Mouse (Mus musculus): ENCODE results near the gene Gm48551. TPM values are rescaled to one million over a fixed set of nuclear protein-coding genes. Genes with fewer than 3 reads are reported as not detected.

Gene Gm48551
- total RNA-seq, 1 experiment = 1.8 TPM

DNA sequence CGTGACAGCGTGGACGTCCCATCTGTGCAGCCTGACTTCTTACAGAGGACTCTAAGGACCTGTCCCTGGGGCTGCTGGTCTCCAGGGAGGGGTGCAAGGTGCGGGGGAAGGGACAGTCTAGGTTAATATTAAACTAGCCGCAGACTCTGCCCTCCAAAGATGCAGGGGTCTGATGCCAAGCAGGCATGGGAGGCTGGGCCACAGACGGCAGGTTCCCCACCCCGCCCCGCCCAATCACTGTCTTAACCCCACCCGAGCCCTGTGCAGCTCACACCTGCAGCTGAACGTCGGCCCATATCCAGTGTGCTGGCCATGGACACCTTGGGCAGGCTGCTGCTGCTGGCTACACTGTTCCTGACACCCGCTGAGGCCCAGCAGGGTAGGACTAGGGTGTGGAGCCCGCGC is 8.5 kb downstream of the Gm48551 start, which contains the start of gene Smim24:
TSS of gene Smim24 (plus strand) at position 271 of the 405 bp plus-strand sequence.
- in situ Hi-C loops (cut with MboI; ENCODE audit: low sequenced_read_pairs in 2 of 2, unreplicated experiment in 2 of 2) = no loop called here

DNA sequence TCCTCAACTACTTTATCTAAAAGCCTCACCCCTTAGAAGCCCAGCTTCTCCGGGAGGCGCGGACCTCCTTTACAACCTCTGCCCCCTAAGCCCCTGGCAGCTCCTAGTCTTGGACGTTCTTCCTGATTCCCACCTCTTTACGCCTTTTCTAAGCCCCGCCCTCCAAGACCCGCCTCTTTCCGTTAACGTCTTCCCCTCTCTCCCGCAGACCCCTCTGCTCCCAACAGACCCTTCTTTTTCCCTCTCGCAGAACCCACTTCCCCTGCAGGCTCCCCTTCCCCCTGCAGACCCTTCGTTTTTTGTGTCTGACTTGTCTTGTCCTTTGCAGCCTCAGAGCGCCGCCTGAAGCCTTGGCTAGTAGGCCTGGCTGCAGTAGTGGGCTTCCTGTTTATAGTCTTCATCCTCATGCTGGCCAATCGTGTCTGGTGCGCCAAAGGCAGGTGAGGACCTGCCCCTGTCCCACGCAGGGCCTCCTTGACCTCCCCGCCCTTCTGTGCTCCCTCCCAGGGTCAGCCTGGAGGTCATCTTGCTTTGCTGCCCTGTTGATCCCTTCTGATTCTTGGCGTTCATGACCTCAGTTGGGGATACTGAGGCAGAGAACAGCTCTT is 9.3 kb downstream of the Gm48551 start:
- no peaks in the 10 kb centered on the region for H3K9me3 ChIP-seq (ENCODE audit: control insufficient read depth, insufficient read depth, low read depth, low read length)
- TF ChIP-seq HCFC1 (IDR thresholded peaks at IDR 0.05; ENCODE audit: borderline replicate concordance, insufficient read depth, low read length) (no peak), ZC3H11A (IDR thresholded peaks at IDR 0.05; ENCODE audit: borderline replicate concordance, low read depth, low read length) (no peak), MAFK (IDR thresholded peaks at IDR 0.05; ENCODE audit: insufficient read depth, low read depth, low read length) (no peak), CHD2 (IDR thresholded peaks at IDR 0.05; ENCODE audit: low read depth, low read length) (no peak), ZNF384 (IDR thresholded peaks at IDR 0.05; ENCODE audit: low read depth, low read length) (no peak)
- no peak overlapping the region for H3K27ac ChIP-seq (ENCODE audit: insufficient read depth, low read depth, low read length, poor library complexity, severe bottlenecking)
- H3K36me3 ChIP-seq (ENCODE audit: control insufficient read depth, insufficient read depth, low read length, poor library complexity, severe bottlenecking) = peaks cover 5% of the 10 kb centered on the region
- 0 out of 2 replicates have a peak overlapping the region, but pooled peaks have one; percentile 28 for H3K9ac ChIP-seq (ENCODE audit: insufficient read depth, low read depth, low read length, poor library complexity, severe bottlenecking)
- in situ Hi-C loops (cut with MboI; ENCODE audit: low sequenced_read_pairs in 2 of 2, unreplicated experiment in 2 of 2) = no loop called here
- H3K4me3 ChIP-seq (ENCODE audit: insufficient read depth in 1 of 2, low read depth in 1 of 2, low read length in 2 of 2, poor library complexity in 1 of 2, severe bottlenecking in 1 of 2) = 0 out of 4 replicates have a peak overlapping the region, but pooled peaks of 1 of the 2 experiments have one; percentile 44
- peaks cover 0 to 26% of the 10 kb centered on the region in 2 experiments; a peak in 2 of 4 replicates for H3K4me1 ChIP-seq (ENCODE audit: control insufficient read depth in 2 of 2, insufficient read depth in 2 of 2, low read length in 2 of 2, poor library complexity in 1 of 2)
- DNase-seq (ENCODE audit: low read depth, low spot score) = no peak

More for the DNA sequence above, 8.5 kb downstream of the Gm48551 start, which contains the start of gene Smim24:
- DNase-seq (ENCODE audit: low read depth, low spot score) = no peak
- Histone ChIP-seq H3K4me1 (ENCODE audit: control insufficient read depth in 2 of 2, insufficient read depth in 2 of 2, low read length in 2 of 2, poor library complexity in 1 of 2) (peaks cover 0 to 23% of the 10 kb centered on the region in 2 experiments; a peak in 2 of 4 replicates), H3K36me3 (ENCODE audit: control insufficient read depth, insufficient read depth, low read length, poor library complexity, severe bottlenecking) (peaks cover 12% of the 10 kb centered on the region), H3K27ac (ENCODE audit: insufficient read depth, low read depth, low read length, poor library complexity, severe bottlenecking) (no peak within 1 kb of the TSS), H3K4me3 (ENCODE audit: insufficient read depth in 1 of 2, low read depth in 1 of 2, low read length in 2 of 2, poor library complexity in 1 of 2, severe bottlenecking in 1 of 2) (0 out of 4 replicates have a peak within 1 kb of the TSS, but pooled peaks of 1 of the 2 experiments have one; percentile 44), H3K9ac (ENCODE audit: insufficient read depth, low read depth, low read length, poor library complexity, severe bottlenecking) (0 out of 2 replicates have a peak within 1 kb of the TSS, but pooled peaks have one; percentile 28), H3K9me3 (ENCODE audit: control insufficient read depth, insufficient read depth, low read depth, low read length) (no peaks in the 10 kb centered on the region)
- no peak for TF ChIP-seq ZC3H11A (IDR thresholded peaks at IDR 0.05; ENCODE audit: borderline replicate concordance, low read depth, low read length)
- TF ChIP-seq ZNF384 (IDR thresholded peaks at IDR 0.05; ENCODE audit: low read depth, low read length) = no peak
- TF ChIP-seq CHD2 (IDR thresholded peaks at IDR 0.05; ENCODE audit: low read depth, low read length) = no peak
- TF ChIP-seq HCFC1 (IDR thresholded peaks at IDR 0.05; ENCODE audit: borderline replicate concordance, insufficient read depth, low read length) = no peak

DNA sequence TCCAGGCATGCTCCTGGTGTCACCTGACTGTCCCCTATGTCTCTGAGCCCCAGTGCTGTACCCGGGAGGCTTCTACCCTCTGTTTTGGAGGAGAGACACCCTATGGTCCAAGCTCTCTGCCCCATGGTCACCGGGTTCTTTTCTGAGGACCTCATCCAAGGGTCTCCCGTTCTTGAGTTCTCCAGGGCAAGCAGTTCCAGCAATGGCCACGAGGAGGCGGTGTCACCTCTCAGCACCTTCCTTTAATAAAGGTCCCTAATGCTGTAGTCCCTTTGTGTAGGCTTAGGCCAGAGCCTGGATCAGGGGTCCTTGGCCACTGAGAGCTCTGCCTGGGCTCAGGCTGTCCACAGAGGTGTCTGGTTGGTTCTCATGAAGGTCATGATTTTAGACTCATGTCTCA is 10.9 kb downstream of the Gm48551 start:
- Histone ChIP-seq H3K9me3 (ENCODE audit: control insufficient read depth, insufficient read depth, low read depth, low read length) (no peaks in the 10 kb centered on the region), H3K27ac (ENCODE audit: insufficient read depth, low read depth, low read length, poor library complexity, severe bottlenecking) (no peak overlapping the region), H3K9ac (ENCODE audit: insufficient read depth, low read depth, low read length, poor library complexity, severe bottlenecking) (no peak overlapping the region), H3K36me3 (ENCODE audit: control insufficient read depth, insufficient read depth, low read length, poor library complexity, severe bottlenecking) (peaks cover 3% of the 10 kb centered on the region; the same call in 1 of the 2 replicates), H3K4me3 (ENCODE audit: insufficient read depth in 1 of 2, low read depth in 1 of 2, low read length in 2 of 2, poor library complexity in 1 of 2, severe bottlenecking in 1 of 2) (no peak overlapping the region), H3K4me1 (ENCODE audit: control insufficient read depth in 2 of 2, insufficient read depth in 2 of 2, low read length in 2 of 2, poor library complexity in 1 of 2) (peaks cover 0 to 32% of the 10 kb centered on the region in 2 experiments; a peak in 2 of 4 replicates)
- TF ChIP-seq ZC3H11A (IDR thresholded peaks at IDR 0.05; ENCODE audit: borderline replicate concordance, low read depth, low read length) = peak; percentile 64
- 0 out of 2 replicates have a peak, but pooled peaks have one; percentile 40 for TF ChIP-seq HCFC1 (IDR thresholded peaks at IDR 0.05; ENCODE audit: borderline replicate concordance, insufficient read depth, low read length)
- TF ChIP-seq MAFK (IDR thresholded peaks at IDR 0.05; ENCODE audit: insufficient read depth, low read depth, low read length) = no peak
- in situ Hi-C loops (cut with MboI; ENCODE audit: low sequenced_read_pairs in 2 of 2, unreplicated experiment in 2 of 2) = loop anchor here in 1 of 2 experiments (5.0 kb wide), 1 partner anchor 57 kb away; no protein-coding TSS in a partner anchor
- DNase-seq (ENCODE audit: low read depth, low spot score) = peak; percentile 75

DNA sequence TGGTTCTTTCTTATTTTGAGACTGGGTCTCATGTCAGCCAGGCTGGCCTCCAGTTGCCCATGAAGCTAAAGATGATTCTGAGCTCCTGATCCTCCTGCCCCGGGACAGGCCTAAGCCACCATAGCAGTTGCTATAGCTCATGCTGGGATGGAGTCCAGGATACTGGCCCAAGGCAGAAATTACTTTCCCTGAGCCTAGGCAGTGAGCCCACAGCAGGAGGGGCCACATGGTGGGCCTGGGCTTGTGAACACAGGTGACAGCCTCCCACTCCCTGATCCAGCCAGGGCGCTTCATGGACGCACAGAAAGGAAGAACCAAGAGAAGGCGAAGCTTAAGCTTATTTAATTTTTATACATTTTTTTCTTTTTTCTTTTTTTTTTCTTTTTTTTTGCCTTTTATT is 11.6 kb downstream of the Gm48551 start:
- no peak for DNase-seq (ENCODE audit: low read depth, low spot score)
- in situ Hi-C loops (cut with MboI; ENCODE audit: low sequenced_read_pairs in 2 of 2, unreplicated experiment in 2 of 2) = loop anchor here in 1 of 2 experiments (5.0 kb wide), 1 partner anchor 56 kb away; no protein-coding TSS in a partner anchor
- Histone ChIP-seq H3K9me3 (ENCODE audit: control insufficient read depth, insufficient read depth, low read depth, low read length) (no peaks in the 10 kb centered on the region), H3K36me3 (ENCODE audit: control insufficient read depth, insufficient read depth, low read length, poor library complexity, severe bottlenecking) (peaks cover 3% of the 10 kb centered on the region; the same call in 1 of the 2 replicates), H3K4me3 (ENCODE audit: insufficient read depth in 1 of 2, low read depth in 1 of 2, low read length in 2 of 2, poor library complexity in 1 of 2, severe bottlenecking in 1 of 2) (no peak overlapping the region), H3K4me1 (ENCODE audit: control insufficient read depth in 2 of 2, insufficient read depth in 2 of 2, low read length in 2 of 2, poor library complexity in 1 of 2) (peaks cover 4 to 35% of the 10 kb centered on the region in 2 experiments; a peak in 2 of 4 replicates), H3K9ac (ENCODE audit: insufficient read depth, low read depth, low read length, poor library complexity, severe bottlenecking) (no peak overlapping the region), H3K27ac (ENCODE audit: insufficient read depth, low read depth, low read length, poor library complexity, severe bottlenecking) (no peak overlapping the region)
- TF ChIP-seq HCFC1 (IDR thresholded peaks at IDR 0.05; ENCODE audit: borderline replicate concordance, insufficient read depth, low read length) (no peak), CHD2 (IDR thresholded peaks at IDR 0.05; ENCODE audit: low read depth, low read length) (no peak), MAFK (IDR thresholded peaks at IDR 0.05; ENCODE audit: insufficient read depth, low read depth, low read length) (no peak), ZC3H11A (IDR thresholded peaks at IDR 0.05; ENCODE audit: borderline replicate concordance, low read depth, low read length) (no peak), ZNF384 (IDR thresholded peaks at IDR 0.05; ENCODE audit: low read depth, low read length) (no peak)
